Mouse (Mus musculus): Measurements from ENCODE around the gene Fam78b. TPM values are rescaled to one million over a fixed set of nuclear protein-coding genes. Genes with fewer than 3 reads are reported as not detected.

Gene Fam78b
- polyA plus RNA-seq, 1 experiment: 0.84 TPM

- Histone ChIP-seq H3K27ac (ENCODE audit: insufficient read depth, low read length) (no peak overlapping the region), H3K36me3 (ENCODE audit: control insufficient read depth, insufficient read depth, low read length, poor library complexity, severe bottlenecking) (no peaks in the 10 kb centered on the region), H3K4me1 (ENCODE audit: control insufficient read depth, insufficient read depth, low read length) (no peaks in the 10 kb centered on the region), H3K9ac (ENCODE audit: low read depth, poor library complexity, severe bottlenecking) (no peak overlapping the region), H3K27me3 (ENCODE audit: control insufficient read depth, insufficient read depth, low read length, poor library complexity, severe bottlenecking) (no peaks in the 10 kb centered on the region), H3K9me3 (replicated peaks; ENCODE audit: control insufficient read depth, insufficient read depth, low read length, poor library complexity, severe bottlenecking) (no peaks in the 10 kb centered on the region), H3K4me3 (ENCODE audit: low read depth, low read length) (no peak overlapping the region)
- TF ChIP-seq POLR2A (IDR thresholded peaks at IDR 0.05; ENCODE audit: insufficient read depth, low read length) (no peak), EP300 (IDR thresholded peaks at IDR 0.05; ENCODE audit: insufficient read depth, low read depth, low read length) (no peak), CTCF (IDR thresholded peaks at IDR 0.05; ENCODE audit: low read depth, low read length) (no peak)
Measured at GRCm38 (mm10) chr1:167085461-167085860, 84.2 kb downstream of the Fam78b start.

- H3K36me3 ChIP-seq (ENCODE audit: control insufficient read depth, insufficient read depth, low read length, poor library complexity, severe bottlenecking): no peaks in the 10 kb centered on the region
- no peak overlapping the region for H3K27ac ChIP-seq (ENCODE audit: insufficient read depth, low read length)
- TF ChIP-seq EP300 (IDR thresholded peaks at IDR 0.05; ENCODE audit: insufficient read depth, low read depth, low read length): no peak
- TF ChIP-seq POLR2A (IDR thresholded peaks at IDR 0.05; ENCODE audit: insufficient read depth, low read length): no peak
- TF ChIP-seq CTCF (IDR thresholded peaks at IDR 0.05; ENCODE audit: low read depth, low read length): no peak
- H3K4me1 ChIP-seq (ENCODE audit: control insufficient read depth, insufficient read depth, low read length): no peaks in the 10 kb centered on the region
- H3K4me3 ChIP-seq (ENCODE audit: low read depth, low read length): no peak overlapping the region
- H3K9ac ChIP-seq (ENCODE audit: low read depth, poor library complexity, severe bottlenecking): no peak overlapping the region
- no peaks in the 10 kb centered on the region for H3K27me3 ChIP-seq (ENCODE audit: control insufficient read depth, insufficient read depth, low read length, poor library complexity, severe bottlenecking)
- H3K9me3 ChIP-seq (replicated peaks; ENCODE audit: control insufficient read depth, insufficient read depth, low read length, poor library complexity, severe bottlenecking): no peaks in the 10 kb centered on the region
Measured at GRCm38 (mm10) chr1:167090466-167090865, 89.2 kb downstream of the Fam78b start.

GRCm38 (mm10) chr1:167093551-167093950 is 92.3 kb downstream of the Fam78b start:
- Histone ChIP-seq H3K9ac (ENCODE audit: low read depth, poor library complexity, severe bottlenecking) (no peak overlapping the region), H3K27me3 (ENCODE audit: control insufficient read depth, insufficient read depth, low read length, poor library complexity, severe bottlenecking) (no peaks in the 10 kb centered on the region), H3K4me1 (ENCODE audit: control insufficient read depth, insufficient read depth, low read length) (no peaks in the 10 kb centered on the region), H3K4me3 (ENCODE audit: low read depth, low read length) (no peak overlapping the region), H3K36me3 (ENCODE audit: control insufficient read depth, insufficient read depth, low read length, poor library complexity, severe bottlenecking) (no peaks in the 10 kb centered on the region), H3K9me3 (replicated peaks; ENCODE audit: control insufficient read depth, insufficient read depth, low read length, poor library complexity, severe bottlenecking) (0 out of 2 replicates have a peak, but pooled peaks cover 2% of the 10 kb centered on the region), H3K27ac (ENCODE audit: insufficient read depth, low read length) (no peak overlapping the region)
- TF ChIP-seq CTCF (IDR thresholded peaks at IDR 0.05; ENCODE audit: low read depth, low read length) (no peak), POLR2A (IDR thresholded peaks at IDR 0.05; ENCODE audit: insufficient read depth, low read length) (no peak), EP300 (IDR thresholded peaks at IDR 0.05; ENCODE audit: insufficient read depth, low read depth, low read length) (no peak)

- Histone ChIP-seq H3K9me3 (replicated peaks; ENCODE audit: control insufficient read depth, insufficient read depth, low read length, poor library complexity, severe bottlenecking) (0 out of 2 replicates have a peak, but pooled peaks cover 2% of the 10 kb centered on the region), H3K27ac (ENCODE audit: insufficient read depth, low read length) (no peak overlapping the region), H3K4me3 (ENCODE audit: low read depth, low read length) (no peak overlapping the region), H3K27me3 (ENCODE audit: control insufficient read depth, insufficient read depth, low read length, poor library complexity, severe bottlenecking) (no peaks in the 10 kb centered on the region), H3K4me1 (ENCODE audit: control insufficient read depth, insufficient read depth, low read length) (no peaks in the 10 kb centered on the region), H3K36me3 (ENCODE audit: control insufficient read depth, insufficient read depth, low read length, poor library complexity, severe bottlenecking) (no peaks in the 10 kb centered on the region), H3K9ac (ENCODE audit: low read depth, poor library complexity, severe bottlenecking) (no peak overlapping the region)
- TF ChIP-seq POLR2A (IDR thresholded peaks at IDR 0.05; ENCODE audit: insufficient read depth, low read length) (no peak), CTCF (IDR thresholded peaks at IDR 0.05; ENCODE audit: low read depth, low read length) (no peak), EP300 (IDR thresholded peaks at IDR 0.05; ENCODE audit: insufficient read depth, low read depth, low read length) (no peak)
Measured at GRCm38 (mm10) chr1:167094589-167095148, 93.5 kb downstream of the Fam78b start.

GRCm38 (mm10) chr1:167098741-167099140 is 97.5 kb downstream of the Fam78b start:
- Histone ChIP-seq H3K9ac (ENCODE audit: low read depth, poor library complexity, severe bottlenecking) (no peak overlapping the region), H3K4me3 (ENCODE audit: low read depth, low read length) (no peak overlapping the region), H3K4me1 (ENCODE audit: control insufficient read depth, insufficient read depth, low read length) (no peaks in the 10 kb centered on the region), H3K27me3 (ENCODE audit: control insufficient read depth, insufficient read depth, low read length, poor library complexity, severe bottlenecking) (no peaks in the 10 kb centered on the region), H3K27ac (ENCODE audit: insufficient read depth, low read length) (no peak overlapping the region), H3K36me3 (ENCODE audit: control insufficient read depth, insufficient read depth, low read length, poor library complexity, severe bottlenecking) (no peaks in the 10 kb centered on the region), H3K9me3 (replicated peaks; ENCODE audit: control insufficient read depth, insufficient read depth, low read length, poor library complexity, severe bottlenecking) (0 out of 2 replicates have a peak, but pooled peaks cover 2% of the 10 kb centered on the region)
- TF ChIP-seq POLR2A (IDR thresholded peaks at IDR 0.05; ENCODE audit: insufficient read depth, low read length) (no peak), CTCF (IDR thresholded peaks at IDR 0.05; ENCODE audit: low read depth, low read length) (no peak), EP300 (IDR thresholded peaks at IDR 0.05; ENCODE audit: insufficient read depth, low read depth, low read length) (no peak)

GRCm38 (mm10) chr1:167102046-167102445 is 100.8 kb downstream of the Fam78b start:
- Histone ChIP-seq H3K4me1 (ENCODE audit: control insufficient read depth, insufficient read depth, low read length) (no peaks in the 10 kb centered on the region), H3K9me3 (replicated peaks; ENCODE audit: control insufficient read depth, insufficient read depth, low read length, poor library complexity, severe bottlenecking) (0 out of 2 replicates have a peak, but pooled peaks cover 2% of the 10 kb centered on the region), H3K9ac (ENCODE audit: low read depth, poor library complexity, severe bottlenecking) (no peak overlapping the region), H3K27me3 (ENCODE audit: control insufficient read depth, insufficient read depth, low read length, poor library complexity, severe bottlenecking) (no peaks in the 10 kb centered on the region), H3K4me3 (ENCODE audit: low read depth, low read length) (no peak overlapping the region), H3K36me3 (ENCODE audit: control insufficient read depth, insufficient read depth, low read length, poor library complexity, severe bottlenecking) (no peaks in the 10 kb centered on the region), H3K27ac (ENCODE audit: insufficient read depth, low read length) (no peak overlapping the region)
- TF ChIP-seq EP300 (IDR thresholded peaks at IDR 0.05; ENCODE audit: insufficient read depth, low read depth, low read length): no peak
- no peak for TF ChIP-seq POLR2A (IDR thresholded peaks at IDR 0.05; ENCODE audit: insufficient read depth, low read length)
- TF ChIP-seq CTCF (IDR thresholded peaks at IDR 0.05; ENCODE audit: low read depth, low read length): no peak

All from ES-Bruce4 (cell line).